In genomic region chr1:74971353-74972050, GRCm38 (mm10) we compare ENCODE assay signal across 15 mouse cellular contexts. TPM values are rescaled to one million over a fixed set of nuclear protein-coding genes. Genes with fewer than 3 reads are reported as not detected.
DNase-seq lines count a peak whose midpoint lies in the region; ATAC-seq lines count a peak whose summit lies in the region.
"Had no signal": no experiment of that assay in that cellular context is flagged by ENCODE, and none has a peak within 500 bp of the region (broad histone marks: within the 10 kb centered on the region; RNA-seq: fewer than 3 reads in every experiment).

No protein-coding gene starts in this region.

- H3K4me1 ChIP-seq in intestine, embryonic 16.5 days (ENCODE audit: control insufficient read depth, insufficient read depth, low read length) = peaks cover 19% of the 10 kb centered on the region

- no peak overlapping the region for H3K4me2 ChIP-seq in intestine, embryonic 16.5 days (ENCODE audit: low read depth, low read length)
- H3K4me2 ChIP-seq: heart, embryonic 11.5 days had no signal

- peak; percentile 23 for DNase-seq in CD4-positive helper T cell, adult 2 months (ENCODE audit: low read depth, low spot score)
- peak; percentile 18 to 22 for DNase-seq in kidney, postnatal 4 days
- DNase-seq in lung, postnatal 10 days = peak; percentile 28
- DNase-seq in adipocyte (ENCODE audit: low spot score) = no peak
- no peak for DNase-seq in heart, adult 9 months (ENCODE audit: low spot score in 2 of 2)
- DNase-seq: B cell, adult 2 months; cerebellum, postnatal 14 days had no signal

- no peaks in the 10 kb centered on the region for H3K27me3 ChIP-seq in intestine, embryonic 16.5 days (replicated peaks; ENCODE audit: control insufficient read depth, insufficient read depth, low read length)
- H3K27me3 ChIP-seq: Patski had no signal

- H3K9me3 ChIP-seq in intestine, embryonic 16.5 days (ENCODE audit: control insufficient read depth, low read length) = no peaks in the 10 kb centered on the region
- H3K9me3 ChIP-seq: midbrain, embryonic 10.5 days had no signal

- no peaks in the 10 kb centered on the region for H3K36me3 ChIP-seq in intestine, embryonic 16.5 days (ENCODE audit: control insufficient read depth, insufficient read depth, low read length)
- H3K36me3 ChIP-seq: midbrain, embryonic 10.5 days had no signal

- H3K4me3 ChIP-seq in intestine, embryonic 16.5 days (ENCODE audit: low read length) = no peak overlapping the region
- H3K4me3 ChIP-seq: left cerebral cortex, adult 2 months; midbrain, embryonic 10.5 days had no signal

- H3K9ac ChIP-seq in intestine, embryonic 16.5 days (ENCODE audit: low read depth, low read length) = no peak overlapping the region

- ATAC-seq in intestine, embryonic 16.5 days = peak; percentile 47
- no peak for ATAC-seq in cerebellum, adult (ENCODE audit: insufficient number of reproducible peaks, low FRiP score, low TSS enrichment)
- no peak for ATAC-seq in megakaryocyte-erythroid progenitor cell, adult 5-6 weeks (replicated peaks; ENCODE audit: low FRiP score, low TSS enrichment, poor library complexity, severe bottlenecking)
- ATAC-seq: hindbrain, embryonic 16.5 days; Patski had no signal

- 52% methylated on average over 4 of the region's 4 CpGs for WGBS in intestine, embryonic 16.5 days

- H3K27ac ChIP-seq in intestine, embryonic 16.5 days (ENCODE audit: low read length) = no peak overlapping the region
- H3K27ac ChIP-seq: left cerebral cortex, adult 2 months; midbrain, embryonic 10.5 days had no signal

RNA-seq across cellular contexts. Expression of gene Ihh, which starts 20.0 kb away (rescaled TPM):
- polyA plus RNA-seq in intestine, embryonic 16.5 days (2015; fragmentation: Nextera tagmentation; extraction: Ambion mirVana) = 25.3 and 27.9 TPM in 2 replicates
- total RNA-seq in megakaryocyte-erythroid progenitor cell, adult 5-6 weeks (2014; fragmentation: Nextera tagmentation) = not detected in 2 replicates
- 0.80 TPM in 1 of 2 replicates, not detected in the other for total RNA-seq in megakaryocyte-erythroid progenitor cell, adult 5-6 weeks (2017)

RNA-seq across cellular contexts. Expression of gene Cfap65, which starts 36.1 kb away (rescaled TPM):
- 0.07 and 0.16 TPM in 2 replicates for polyA plus RNA-seq in intestine, embryonic 16.5 days (2015; fragmentation: Nextera tagmentation; extraction: Ambion mirVana)
- total RNA-seq in megakaryocyte-erythroid progenitor cell, adult 5-6 weeks (2014; fragmentation: Nextera tagmentation) = not detected in 2 replicates
- not detected in 2 replicates for total RNA-seq in megakaryocyte-erythroid progenitor cell, adult 5-6 weeks (2017)
- polyA plus RNA-seq: heart, embryonic 11.5 days; Patski had no signal

Comparison
In these comparisons a context has a peak if more than half of its experiments do, and no peak if none do; other contexts are left out.
1. DNase-seq: peak in CD4-positive helper T cell, adult 2 months (single experiment), kidney, postnatal 4 days (2 of 2) and lung, postnatal 10 days (single experiment); none in adipocyte (single experiment) and heart, adult 9 months (0 of 2).